Mouse (Mus musculus) skeletal muscle tissue, adult 2 months (tissue): ENCODE measurements around the gene Tbx19.

Source experiments
- DNase-seq: peaks from one replicate; pipeline ENCODE4 v3.0.0-alpha.2; 2012; ENCODE audit warnings: low read depth, low spot score

The Tbx19 gene

DNA sequence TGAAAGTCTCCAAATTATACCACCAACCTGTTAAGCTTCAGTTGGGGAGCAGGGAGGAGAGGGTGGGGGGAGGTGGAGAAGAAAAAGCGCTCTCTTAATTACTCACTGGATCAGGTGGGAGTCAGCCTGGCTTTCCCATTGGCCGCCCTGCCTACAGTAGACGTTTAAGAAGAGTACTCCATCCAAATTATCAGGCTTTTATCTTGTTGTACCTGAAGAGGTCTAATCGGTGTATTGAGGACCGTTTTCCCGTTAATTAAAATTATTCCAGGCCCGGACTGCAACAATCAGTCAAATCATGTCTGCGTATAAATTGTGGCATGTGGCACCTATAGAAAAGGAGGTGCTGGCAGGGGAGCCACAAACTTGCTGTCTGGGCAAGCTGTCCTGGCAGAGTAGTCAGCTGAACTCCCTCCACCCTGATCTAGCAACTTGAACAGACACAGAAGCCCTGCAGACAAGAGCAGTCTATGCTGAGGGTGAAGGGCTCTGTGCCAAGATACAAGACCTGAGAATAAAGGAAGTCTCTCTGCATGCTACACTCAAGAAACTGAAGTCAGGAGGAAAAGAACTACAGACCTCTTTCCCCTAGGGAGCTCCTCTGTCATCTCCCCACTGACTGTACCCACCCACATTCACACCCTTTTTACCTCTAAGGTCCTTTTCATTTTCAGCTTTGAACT, at the start of gene Tbx19:
Tbx19 (minus strand) TSS at position 51 of the 683 bp plus-strand sequence.
- no peak for DNase-seq

DNA sequence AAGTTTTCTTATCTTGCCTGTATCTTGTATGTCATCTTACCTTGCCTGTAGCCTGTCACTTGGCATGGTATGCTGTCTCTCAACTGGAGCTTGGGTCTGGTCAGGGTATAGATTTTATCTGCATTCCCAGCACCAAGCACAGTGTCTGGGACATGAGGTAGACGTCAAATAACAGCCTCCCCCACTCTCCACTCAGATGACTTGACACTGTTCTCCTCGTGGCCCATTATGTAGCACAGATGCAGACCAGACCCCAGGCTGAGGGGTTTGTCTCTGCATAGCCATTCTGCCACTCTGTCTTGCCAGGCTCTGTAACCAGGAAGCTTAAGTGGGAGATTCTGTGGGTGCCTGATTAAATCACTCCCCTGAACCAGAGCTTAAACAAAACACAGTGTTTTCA, 45.0 kb upstream of the Tbx19 start:
- no peak for DNase-seq

DNA sequence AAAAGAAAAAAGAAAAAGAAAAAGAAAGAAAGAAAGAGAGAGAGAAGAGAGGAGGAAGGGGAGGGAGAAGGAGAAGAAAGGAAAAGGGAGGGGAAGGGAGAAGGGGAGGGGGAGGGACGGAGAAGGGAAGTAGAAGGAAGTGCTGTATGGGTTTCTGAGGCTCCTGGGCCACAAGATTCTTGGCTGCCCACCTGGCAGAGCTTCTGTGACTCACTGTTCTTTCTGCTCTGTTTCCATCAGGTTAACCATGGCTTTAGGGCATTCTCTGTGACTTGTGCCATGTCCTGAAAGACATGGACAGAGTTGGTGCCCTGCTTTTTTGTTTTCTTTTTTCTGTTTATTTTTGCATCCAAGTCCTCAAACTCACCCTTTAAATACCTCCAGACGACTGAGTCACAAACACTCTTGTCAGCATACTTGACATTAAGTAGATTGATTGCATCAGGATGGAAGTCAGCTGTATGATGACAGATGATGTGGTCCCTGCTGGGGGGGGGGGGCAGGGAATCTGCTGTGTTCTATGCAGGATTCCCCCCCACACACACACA, 43.0 kb upstream of the Tbx19 start:
- DNase-seq, result no peak

DNA sequence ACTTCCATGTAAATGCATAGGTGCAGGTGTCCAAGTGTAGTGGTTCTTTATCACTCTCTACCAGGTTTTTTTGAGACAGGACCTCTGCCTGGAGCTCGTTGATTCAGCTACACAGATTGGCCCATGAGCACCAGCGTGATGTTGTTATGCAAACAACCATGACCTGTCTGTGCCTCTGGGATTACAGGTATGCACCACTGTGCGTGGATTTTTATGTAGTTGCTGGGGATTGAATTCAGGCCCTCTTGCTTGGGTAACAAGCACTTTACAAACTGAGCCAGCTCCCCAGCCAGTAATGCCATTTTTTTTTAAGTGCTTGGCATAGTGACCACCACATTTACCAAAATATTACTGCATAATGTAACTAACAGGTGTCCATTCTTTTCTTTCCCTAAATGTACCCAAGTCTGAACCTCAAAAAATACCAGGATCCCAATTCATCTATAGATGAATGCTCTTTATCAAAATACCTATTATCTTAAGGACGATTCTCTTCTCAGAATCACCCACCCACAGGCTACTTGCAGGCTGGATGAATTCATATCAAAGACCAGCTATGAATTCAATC, 41.0 kb upstream of the Tbx19 start:
- DNase-seq, result no peak

DNA sequence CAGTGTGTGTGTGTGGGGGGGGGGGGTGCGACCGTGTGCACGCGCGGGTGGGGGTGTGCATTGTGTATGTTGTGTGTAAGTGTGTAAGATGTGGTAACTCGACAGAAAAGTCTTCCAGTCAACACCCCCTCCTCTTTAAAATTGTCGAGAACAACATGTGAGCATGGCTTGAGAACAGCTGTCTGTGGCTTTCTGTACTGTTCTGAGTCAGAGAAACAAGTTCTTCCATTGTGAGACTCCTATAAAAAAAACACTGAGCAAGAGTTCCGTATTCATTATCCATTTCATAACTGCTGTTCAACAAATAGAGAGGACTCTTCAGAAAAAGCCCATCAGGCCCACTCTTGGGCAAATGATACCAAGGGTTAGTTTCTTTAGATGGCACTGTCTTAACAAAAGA, 40.2 kb upstream of the Tbx19 start:
- DNase-seq, result no peak

DNA sequence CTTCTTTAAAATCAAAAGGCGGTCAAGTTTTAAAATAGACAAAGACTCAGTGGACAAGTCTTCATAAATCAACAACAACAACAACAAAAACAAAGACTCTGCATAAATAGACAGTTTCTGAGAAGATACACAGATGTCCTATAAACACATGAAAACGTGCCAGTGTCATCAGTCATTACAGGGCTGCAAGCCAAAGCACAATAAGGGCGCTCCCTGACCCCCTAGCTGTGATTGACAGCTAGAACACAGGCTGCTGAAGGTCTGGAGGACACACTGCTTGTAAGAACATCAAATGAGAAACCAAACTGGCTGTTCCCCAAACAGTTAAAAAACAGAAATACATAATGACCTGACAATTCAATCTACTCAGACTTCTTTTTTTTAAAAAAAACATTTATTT, 39.1 kb upstream of the Tbx19 start:
- no peak for DNase-seq

DNA sequence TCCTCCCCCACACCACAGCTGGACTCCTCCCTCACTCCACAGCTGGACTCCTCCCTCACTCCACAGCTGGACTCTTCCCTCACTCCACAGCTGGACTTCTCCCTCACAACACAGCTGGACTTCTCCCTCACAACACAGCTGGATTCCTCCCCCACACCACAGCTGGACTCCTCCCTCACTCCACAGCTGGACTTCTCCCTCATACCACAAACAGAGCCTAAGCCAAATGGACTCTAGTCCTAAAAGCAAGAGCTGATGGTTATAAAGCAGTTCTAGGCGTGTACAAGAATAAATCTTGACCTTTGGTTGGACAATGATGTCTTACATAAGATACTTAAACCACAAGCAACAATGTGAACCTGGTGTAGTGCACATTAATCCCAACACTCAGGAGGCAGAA, 38.4 kb upstream of the Tbx19 start:
- DNase-seq, result no peak

DNA sequence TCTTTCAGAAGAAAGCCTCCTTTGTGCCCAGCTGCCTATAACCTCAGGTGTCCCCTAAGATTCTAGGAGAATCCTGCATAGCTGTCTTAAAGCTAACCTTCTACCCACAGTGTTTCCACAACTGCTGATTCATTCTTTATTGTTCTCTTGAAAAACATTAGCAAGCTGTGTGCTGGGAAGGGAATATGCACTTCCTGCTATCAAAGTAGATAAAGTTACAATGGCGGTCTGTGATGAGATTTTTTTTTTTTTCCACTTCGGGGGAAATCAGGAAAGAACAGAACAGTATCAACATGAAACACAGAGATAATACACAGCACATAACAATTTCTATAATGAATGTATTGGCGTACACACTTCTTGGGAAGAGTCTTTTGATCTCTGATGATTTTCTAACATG, 37.3 kb upstream of the Tbx19 start:
- DNase-seq, result no peak

DNA sequence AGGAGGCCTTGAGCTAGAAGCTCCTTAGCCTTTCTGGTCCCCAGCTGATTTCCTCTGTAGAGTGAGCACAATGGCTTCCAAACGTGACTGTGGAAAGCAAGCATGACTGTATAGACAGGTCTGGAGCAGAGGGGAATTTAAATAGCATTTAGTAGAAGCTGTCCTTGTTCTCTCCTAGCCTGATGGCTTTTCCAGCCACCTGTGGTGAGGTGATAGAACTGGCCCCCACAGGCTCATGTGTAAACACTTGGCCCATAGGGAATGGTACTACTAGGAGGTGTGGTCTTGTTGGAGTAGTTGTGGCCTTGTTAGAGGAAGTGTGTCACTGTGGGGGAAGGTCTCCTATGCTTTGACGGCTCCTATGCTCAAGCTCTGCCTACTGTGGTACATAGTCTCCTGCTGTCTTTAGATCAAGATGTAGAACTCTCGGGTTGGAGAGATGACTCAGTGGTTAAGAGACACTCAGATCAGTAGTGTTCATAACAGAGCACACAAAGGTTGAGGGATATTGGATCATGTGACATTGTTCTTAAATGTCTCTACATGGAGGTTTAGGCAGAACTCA, 34.9 kb upstream of the Tbx19 start:
- no peak for DNase-seq

DNA sequence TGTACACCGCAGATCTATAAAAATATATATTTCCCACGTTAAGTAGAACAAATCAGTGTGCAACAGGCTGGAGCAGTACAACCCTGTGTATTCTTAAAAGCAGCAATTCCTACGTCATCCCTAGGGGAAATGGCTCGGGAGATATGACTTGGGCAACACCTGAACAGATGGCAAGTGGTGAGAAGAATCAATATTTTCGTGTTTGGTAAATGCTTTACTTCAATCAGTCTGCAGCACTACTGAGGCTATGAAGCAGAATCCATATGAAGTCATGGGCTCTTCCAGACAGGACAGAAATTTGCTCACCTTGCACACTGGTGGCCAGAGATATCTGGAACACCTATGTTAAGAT, 34.1 kb upstream of the Tbx19 start:
- no peak for DNase-seq

DNA sequence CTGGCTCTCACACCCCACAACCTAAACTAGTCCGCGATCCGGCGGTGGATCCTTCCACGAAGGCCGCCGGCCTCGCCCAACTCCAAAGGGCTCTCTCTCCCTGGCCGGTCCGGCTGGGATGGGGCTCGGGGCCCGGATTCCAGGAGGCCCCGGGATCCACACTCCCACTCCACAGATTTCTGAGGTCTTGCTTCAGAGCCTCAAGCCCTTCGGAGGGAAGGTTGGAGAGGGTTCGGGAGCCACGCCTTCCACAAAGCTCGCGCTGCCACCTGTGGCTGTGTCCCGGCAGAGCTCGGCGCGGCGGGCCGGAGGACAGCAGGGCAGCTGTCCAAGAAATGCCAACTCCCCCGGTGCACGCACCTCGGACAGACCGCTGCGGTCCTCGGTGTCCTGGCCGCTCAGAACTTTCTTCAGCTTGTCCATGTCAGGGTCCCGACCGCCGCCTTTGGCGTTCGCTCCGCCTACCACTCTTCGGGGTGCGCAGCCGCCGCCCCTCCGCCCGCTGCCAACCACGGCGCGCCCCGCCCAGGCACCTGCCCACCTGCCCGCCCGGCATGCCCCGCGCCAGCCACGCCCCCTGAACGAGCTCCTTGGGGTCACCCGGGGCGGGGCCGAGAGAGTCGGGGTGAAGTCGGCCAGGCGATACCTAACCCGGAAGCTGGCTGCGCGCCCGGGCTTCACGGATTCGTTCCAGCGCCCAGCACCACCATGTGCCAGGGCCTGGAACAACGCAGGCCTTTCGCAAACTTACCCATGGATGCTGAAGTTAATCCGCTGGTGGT, 33.5 kb upstream of the Tbx19 start, which contains the start of gene Sft2d2:
Sft2d2 (minus strand) TSS at position 559 of the 782 bp plus-strand sequence.
- DNase-seq, result peak; percentile 90

DNA sequence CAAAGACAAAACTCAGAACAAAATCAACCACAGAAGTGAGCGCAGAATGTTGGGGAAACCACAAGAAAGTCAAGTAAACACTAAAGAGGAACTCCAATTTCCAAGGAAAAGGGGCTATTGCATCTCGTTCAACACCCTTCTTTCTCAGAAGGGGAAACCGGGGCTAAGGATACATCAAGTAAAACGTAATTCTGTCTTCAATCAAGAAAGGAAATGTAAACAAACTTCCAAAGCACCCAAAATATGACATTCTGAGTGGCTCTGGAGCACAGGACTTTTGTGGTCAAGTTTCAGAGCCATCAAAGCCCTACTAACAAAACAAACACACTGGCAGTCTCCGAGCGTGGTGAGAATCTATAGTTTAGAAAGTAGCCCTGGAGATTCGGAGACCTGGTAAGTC, 32.9 kb upstream of the Tbx19 start:
- DNase-seq, result no peak

DNA sequence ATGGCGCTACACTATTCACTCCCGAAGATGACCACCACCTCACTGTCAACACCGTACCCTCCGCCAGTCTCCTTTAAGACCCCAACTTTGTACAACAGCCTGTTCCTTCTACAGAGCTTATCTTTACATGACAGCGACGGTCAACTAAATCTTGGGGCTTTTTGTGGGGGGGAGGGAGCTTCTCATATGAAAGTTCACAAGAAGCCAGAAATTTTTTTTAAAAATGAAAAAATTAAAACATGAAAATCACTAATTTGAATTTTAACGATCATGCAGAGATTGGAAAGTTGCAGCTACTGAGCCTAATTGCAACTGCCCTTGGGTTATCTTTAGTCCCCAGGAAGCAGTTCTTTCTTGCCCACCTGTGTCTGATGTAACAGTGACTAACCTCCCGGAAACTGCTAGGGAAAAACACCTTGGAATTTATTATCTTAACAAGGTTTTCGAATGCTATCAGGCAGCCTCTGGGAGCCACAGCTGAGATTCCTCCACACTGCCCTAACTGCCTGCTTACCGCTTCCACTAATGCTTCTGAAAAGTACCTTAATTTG, 32.2 kb upstream of the Tbx19 start:
- no peak for DNase-seq

DNA sequence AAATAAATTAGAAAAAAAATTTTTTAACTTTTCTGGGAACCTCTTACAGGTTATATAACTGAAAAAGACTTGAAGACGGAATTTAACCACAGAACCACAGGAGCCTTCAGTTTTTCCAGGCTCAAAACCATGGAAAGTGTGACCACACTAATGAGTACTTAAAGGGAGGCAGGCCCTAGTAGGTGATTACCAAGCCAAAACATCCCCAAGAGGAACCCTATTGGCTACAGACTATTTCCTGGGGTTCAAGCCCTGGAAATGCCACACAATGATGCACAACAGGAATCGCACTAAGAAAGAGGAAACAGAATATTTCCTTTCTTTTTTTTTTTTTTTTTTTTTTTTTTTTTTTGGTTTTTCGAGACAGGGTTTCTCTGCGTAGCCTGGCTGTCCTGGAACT, 31.5 kb upstream of the Tbx19 start:
- peak; percentile 36 for DNase-seq

DNA sequence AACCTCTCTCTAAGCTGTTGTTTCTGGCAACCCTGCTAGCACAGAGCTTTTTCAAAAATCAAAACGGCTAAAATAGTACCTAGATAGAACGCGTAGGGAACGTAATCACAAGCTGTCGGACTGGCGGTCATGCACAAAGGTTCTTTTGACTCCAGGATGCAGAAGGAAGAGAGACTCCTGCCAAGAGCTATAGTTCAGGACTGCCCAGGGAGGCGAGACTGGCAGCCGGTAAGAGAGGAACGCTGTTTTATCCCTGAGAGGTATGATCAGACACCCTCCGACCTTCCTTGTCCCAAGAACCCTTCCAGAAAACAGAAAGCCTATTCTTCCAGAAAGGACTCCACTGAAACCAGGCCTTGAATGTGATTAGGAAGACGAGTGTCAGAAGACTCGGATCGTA, 31.0 kb upstream of the Tbx19 start:
- no peak for DNase-seq

DNA sequence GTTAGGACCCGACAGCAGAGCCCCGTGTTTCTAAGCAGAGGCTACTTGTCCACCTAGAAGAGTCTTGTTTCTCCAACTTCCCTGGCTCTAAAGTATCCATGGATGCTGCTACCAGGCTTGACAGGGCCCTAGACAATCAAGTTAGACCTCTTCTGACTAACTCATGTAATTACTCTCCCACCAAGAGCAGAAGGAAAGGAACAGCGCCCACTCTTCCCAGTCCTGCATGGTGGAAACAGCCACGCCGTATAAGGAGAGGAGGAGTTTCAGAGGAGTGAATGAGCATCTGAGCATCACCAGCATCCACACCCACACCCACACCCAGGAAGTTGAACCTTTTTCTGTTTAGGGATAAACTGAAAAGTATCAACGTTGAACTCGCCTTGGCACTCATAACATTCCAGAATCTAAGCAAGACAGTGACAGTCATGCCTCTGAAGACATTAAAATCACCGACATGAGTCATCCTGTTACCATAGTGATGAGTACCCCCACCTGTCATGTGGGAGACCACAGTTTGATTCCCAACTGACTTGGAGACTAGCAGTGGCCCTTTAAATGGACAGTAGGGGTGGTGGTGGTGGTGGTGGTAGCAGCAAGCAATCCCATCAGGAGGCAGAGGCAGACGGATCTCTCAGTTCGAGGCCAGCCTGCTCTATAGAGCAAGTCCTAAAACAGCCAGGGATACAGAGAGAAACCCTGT, 30.1 kb upstream of the Tbx19 start:
- DNase-seq, result no peak

DNA sequence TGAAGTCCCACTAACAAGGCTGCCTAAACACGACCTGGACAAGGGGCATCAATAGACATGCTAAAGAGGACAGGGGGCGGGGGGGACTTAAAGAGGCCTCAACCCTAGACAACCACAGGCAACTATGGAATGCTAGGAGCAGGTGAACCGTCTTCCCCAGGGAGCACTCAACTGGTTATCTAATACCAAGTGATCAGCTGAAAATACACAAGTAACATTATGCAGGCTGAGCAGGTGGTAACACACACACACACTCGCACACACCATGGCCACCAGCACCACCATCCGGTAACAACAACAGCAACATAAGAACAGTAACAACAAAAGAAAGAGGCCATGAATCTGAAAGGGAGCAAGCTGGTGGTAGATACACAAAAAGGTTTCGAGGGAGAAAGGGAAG, 29.5 kb upstream of the Tbx19 start:
- no peak for DNase-seq

DNA sequence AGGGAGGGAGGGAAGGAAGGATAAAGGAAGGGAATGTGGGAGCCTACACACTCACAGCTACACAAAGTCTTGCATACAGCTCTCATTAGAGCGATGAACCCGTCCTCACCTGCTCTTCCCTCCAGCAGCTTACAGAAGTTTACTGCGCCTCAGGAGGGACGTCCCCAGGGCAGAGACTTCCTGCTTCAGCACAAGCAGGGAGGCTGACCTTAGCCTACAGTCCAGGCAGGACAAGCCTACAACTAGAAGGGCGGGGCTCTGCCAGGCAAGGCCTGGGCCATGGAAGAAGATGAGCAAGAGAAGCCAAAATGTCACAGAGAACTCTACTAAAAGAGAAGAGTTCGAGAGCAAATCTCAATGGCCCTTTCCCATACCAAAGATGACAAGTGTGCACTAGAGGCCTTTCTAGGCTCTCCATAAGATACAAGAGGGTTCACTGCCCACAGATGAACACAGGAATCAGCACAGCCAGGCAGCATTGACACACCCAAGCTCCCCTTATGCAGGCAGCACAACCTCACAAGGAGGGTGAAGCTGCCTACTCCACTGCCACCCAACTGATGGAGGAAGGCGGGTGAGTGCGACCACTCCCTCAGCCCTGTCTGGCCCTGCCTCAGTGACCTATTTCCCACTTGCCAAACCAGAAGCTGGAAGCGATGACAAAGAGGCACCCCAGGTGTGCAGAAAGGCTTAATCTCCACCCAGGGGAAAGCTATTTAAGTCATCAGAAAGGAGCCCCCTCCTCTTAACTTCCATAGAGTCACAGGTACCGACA, 28.4 kb upstream of the Tbx19 start:
- no peak for DNase-seq

DNA sequence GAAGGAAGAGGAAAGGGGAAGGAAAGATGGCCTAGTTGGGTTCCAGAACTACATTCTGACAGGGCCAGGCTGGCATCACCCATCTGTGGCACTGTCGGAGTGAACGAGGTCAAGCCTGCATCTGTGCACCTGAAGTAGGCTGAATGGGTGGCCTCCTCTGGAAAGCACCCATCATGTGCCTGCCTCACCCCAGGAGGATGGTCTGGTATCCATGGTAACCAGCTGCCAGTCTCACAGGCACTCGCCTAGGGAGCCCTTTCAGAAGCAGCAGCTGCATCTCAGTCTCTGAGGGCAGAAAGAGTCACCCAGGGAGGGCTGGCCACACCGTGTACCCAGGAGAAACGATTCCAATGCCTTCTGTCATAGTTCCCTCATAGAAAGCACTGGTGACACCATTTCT, 26.8 kb upstream of the Tbx19 start:
- DNase-seq, result no peak

DNA sequence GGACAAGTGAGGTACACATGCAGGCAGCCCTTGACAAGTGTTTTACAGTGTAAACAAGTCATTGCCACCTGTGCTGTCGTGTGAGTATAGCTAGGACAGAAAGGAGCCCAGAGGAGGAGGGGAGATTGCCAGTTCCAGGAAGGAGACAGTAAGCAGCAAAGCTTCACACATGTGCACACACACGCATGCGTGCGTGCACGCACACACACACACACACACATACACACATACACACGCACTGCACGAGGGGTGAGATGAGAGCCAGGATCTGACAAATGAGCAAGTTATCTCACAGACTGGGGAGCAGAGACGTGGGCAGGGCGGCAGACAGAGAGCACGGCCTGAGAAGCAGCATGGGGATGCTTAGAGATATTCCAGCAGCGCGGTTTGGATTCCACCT, 25.9 kb upstream of the Tbx19 start:
- DNase-seq, result no peak

DNA sequence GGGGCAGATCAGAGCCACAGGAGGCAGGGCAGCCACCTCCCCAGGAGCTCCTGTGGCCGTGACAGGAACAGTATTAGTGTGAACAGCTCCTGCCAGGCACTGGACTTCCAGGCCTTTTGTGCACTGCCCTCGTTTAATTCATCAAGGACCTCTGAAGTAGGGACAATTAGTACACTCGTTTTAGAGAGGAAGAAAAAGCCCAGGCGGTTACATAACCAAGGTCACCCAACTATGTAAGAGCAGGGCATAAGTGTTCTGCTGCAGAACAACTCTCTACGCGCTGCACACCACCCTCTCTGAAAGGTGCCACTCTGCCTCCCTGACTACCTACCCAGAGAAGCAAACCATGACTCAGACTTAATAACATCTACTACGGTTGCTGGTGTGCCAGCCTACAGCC, 24.5 kb upstream of the Tbx19 start:
- no peak for DNase-seq
